31 mouse cellular contexts compared by ENCODE assay signal in the genomic region with DNA sequence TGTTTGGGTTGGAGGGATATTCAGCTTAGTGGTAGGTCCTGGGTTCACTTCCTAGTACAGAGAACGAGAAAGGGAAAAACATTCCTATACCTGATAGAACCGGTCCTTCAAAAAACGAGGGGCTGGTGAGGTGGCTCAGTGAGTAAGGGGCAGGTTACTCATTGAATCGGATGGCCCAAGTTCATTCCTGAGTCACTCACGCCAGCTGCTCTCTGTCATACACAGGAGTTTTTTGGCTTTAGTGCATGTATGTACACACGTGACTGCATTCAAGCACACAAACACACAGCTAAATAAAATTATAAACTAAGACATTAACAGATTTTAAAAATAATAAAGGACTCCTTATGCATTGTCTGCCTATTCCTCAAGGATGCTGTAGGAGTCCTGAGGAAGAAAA.
"Had no signal": no experiment of that assay in that cellular context is flagged by ENCODE, and none has a peak within 500 bp of the region (broad histone marks: within the 10 kb centered on the region; RNA-seq: fewer than 3 reads in every experiment).

No protein-coding gene starts in this region.

- H3K4me3 ChIP-seq: left cerebral cortex, adult 2 months; limb, embryonic 10.5 days; limb, embryonic 12.5 days; limb, embryonic 13.5 days; limb, embryonic 15.5 days; liver, embryonic 12.5 days; liver, embryonic 13.5 days; liver, embryonic 15.5 days; lung, embryonic 15.5 days; megakaryocyte, embryonic 14.5 days; midbrain, embryonic 10.5 days; midbrain, embryonic 12.5 days; midbrain, embryonic 13.5 days; midbrain, embryonic 15.5 days; myocyte had no signal

- H3K9ac ChIP-seq: limb, embryonic 12.5 days; limb, embryonic 13.5 days; limb, embryonic 15.5 days; liver, embryonic 12.5 days; liver, embryonic 13.5 days; liver, embryonic 14.5 days; liver, embryonic 15.5 days; liver, postnatal 0 days; lung, embryonic 14.5 days; lung, embryonic 15.5 days; midbrain, embryonic 12.5 days; midbrain, embryonic 13.5 days; midbrain, embryonic 15.5 days had no signal

- H3K27me3 ChIP-seq: limb, embryonic 12.5 days; limb, embryonic 13.5 days; limb, embryonic 15.5 days; liver, embryonic 12.5 days; liver, embryonic 13.5 days; liver, embryonic 15.5 days; lung, embryonic 15.5 days; megakaryocyte, embryonic 14.5 days; midbrain, embryonic 12.5 days; midbrain, embryonic 13.5 days; midbrain, embryonic 15.5 days had no signal

- H3K4me1 ChIP-seq: limb, embryonic 10.5 days; limb, embryonic 12.5 days; limb, embryonic 13.5 days; limb, embryonic 15.5 days; lung, embryonic 15.5 days; midbrain, embryonic 10.5 days; midbrain, embryonic 13.5 days; midbrain, embryonic 15.5 days had no signal

- DNase-seq: left cerebral cortex, postnatal 4 days; liver, embryonic 13.5 days; liver, postnatal 0 days; lung, adult 18-20 months; lung, adult 2 months; lung, embryonic 14.5 days; lung, postnatal 10 days; lung, postnatal 14 days; lung, postnatal 36 days; lung, postnatal 4 days; midbrain, embryonic 14.5 days had no signal

- H3K9me3 ChIP-seq: limb, embryonic 10.5 days; limb, embryonic 12.5 days; limb, embryonic 13.5 days; limb, embryonic 15.5 days; liver, embryonic 12.5 days; liver, embryonic 13.5 days; liver, embryonic 15.5 days; lung, embryonic 15.5 days; megakaryocyte, embryonic 14.5 days; midbrain, embryonic 10.5 days; midbrain, embryonic 12.5 days; midbrain, embryonic 13.5 days; midbrain, embryonic 15.5 days had no signal

- H3K27ac ChIP-seq: left cerebral cortex, adult 2 months; limb, embryonic 10.5 days; limb, embryonic 12.5 days; limb, embryonic 13.5 days; limb, embryonic 15.5 days; liver, embryonic 12.5 days; liver, embryonic 13.5 days; liver, embryonic 14.5 days; liver, embryonic 15.5 days; lung, embryonic 15.5 days; macrophage; midbrain, embryonic 10.5 days; midbrain, embryonic 12.5 days; midbrain, embryonic 13.5 days; midbrain, embryonic 15.5 days had no signal

- H3K36me3 ChIP-seq: midbrain, embryonic 15.5 days had no signal

- ATAC-seq: liver, embryonic 12.5 days; liver, postnatal 0 days; lung, postnatal 0 days; midbrain, embryonic 13.5 days; midbrain, embryonic 15.5 days; midbrain, embryonic 16.5 days had no signal

- H3K4me2 ChIP-seq: limb, embryonic 12.5 days; limb, embryonic 13.5 days; limb, embryonic 15.5 days; liver, embryonic 11.5 days; liver, embryonic 12.5 days; liver, embryonic 13.5 days; liver, embryonic 15.5 days; lung, embryonic 14.5 days; lung, embryonic 15.5 days; midbrain, embryonic 11.5 days; midbrain, embryonic 12.5 days; midbrain, embryonic 13.5 days; midbrain, embryonic 15.5 days had no signal
